Mouse (Mus musculus) spleen, postnatal 14 days (tissue): ENCODE results near the gene Nhlrc2.
"Not testable (repeated sequence)": the region's sequence is repeated elsewhere in the genome, so short reads cannot be mapped to it uniquely, and the experiment has no call there.

ENCODE experiments used
- DNase-seq, 2 experiments: peaks; one replicate each; pipeline ENCODE4 v3.0.0; 2021 to 2022; ENCODE audit warnings: low spot score in 2 of 2

The Nhlrc2 gene

GRCm38 (mm10) chr19:56548230-56549032 is at the start of gene Nhlrc2:
Gene Nhlrc2, plus strand, starts transcription at chr19:56548261.
- peak; percentile 72 to 77 for DNase-seq

GRCm38 (mm10) chr19:56503069-56503468 is 45.0 kb upstream of the Nhlrc2 start:
- not testable (repeated sequence) for DNase-seq

- not testable (repeated sequence) for DNase-seq
Measured at GRCm38 (mm10) chr19:56503525-56503924, 44.5 kb upstream of the Nhlrc2 start.

GRCm38 (mm10) chr19:56511207-56511606 is 36.9 kb upstream of the Nhlrc2 start:
- DNase-seq, result not testable (repeated sequence)

GRCm38 (mm10) chr19:56513527-56513926 is 34.5 kb upstream of the Nhlrc2 start:
- not testable (repeated sequence) for DNase-seq

- not testable (repeated sequence) for DNase-seq
Measured at GRCm38 (mm10) chr19:56519408-56519807, 28.7 kb upstream of the Nhlrc2 start.

- DNase-seq, result not testable (repeated sequence)
Measured at GRCm38 (mm10) chr19:56530529-56530928, 17.5 kb upstream of the Nhlrc2 start.

- DNase-seq, result no peak
Measured at GRCm38 (mm10) chr19:56531251-56531650, 16.8 kb upstream of the Nhlrc2 start.

GRCm38 (mm10) chr19:56533291-56534071 is 14.6 kb upstream of the Nhlrc2 start:
- DNase-seq, result no peak

GRCm38 (mm10) chr19:56534337-56534736 is 13.7 kb upstream of the Nhlrc2 start:
- no peak for DNase-seq

- no peak for DNase-seq
Measured at GRCm38 (mm10) chr19:56535064-56535463, 13.0 kb upstream of the Nhlrc2 start.

- DNase-seq, result no peak
Measured at GRCm38 (mm10) chr19:56535765-56536164, 12.3 kb upstream of the Nhlrc2 start.

- no peak for DNase-seq
Measured at GRCm38 (mm10) chr19:56543320-56543719, 4.7 kb upstream of the Nhlrc2 start.

- DNase-seq, result no peak
Measured at GRCm38 (mm10) chr19:56544681-56545388, 3.2 kb upstream of the Nhlrc2 start.

GRCm38 (mm10) chr19:56546031-56546430 is 2.0 kb upstream of the Nhlrc2 start:
- no peak for DNase-seq

GRCm38 (mm10) chr19:56547456-56548229 is 418 bp upstream of the Nhlrc2 start, which contains the start of gene Dclre1a:
Gene Dclre1a, minus strand, starts transcription at chr19:56548222.
- DNase-seq, result peak; percentile 65 to 73

- no peak for DNase-seq
Measured at GRCm38 (mm10) chr19:56549033-56549680, 1.1 kb downstream of the Nhlrc2 start.

- DNase-seq, result no peak
Measured at GRCm38 (mm10) chr19:56553177-56553576, 5.1 kb downstream of the Nhlrc2 start.

- no peak for DNase-seq
Measured at GRCm38 (mm10) chr19:56555972-56556371, 7.9 kb downstream of the Nhlrc2 start.

- DNase-seq, result no peak
Measured at GRCm38 (mm10) chr19:56562433-56563138, 14.5 kb downstream of the Nhlrc2 start.
